Mouse (Mus musculus): ENCODE data around the gene Mast3. TPM values are rescaled to one million over a fixed set of nuclear protein-coding genes. Genes with fewer than 3 reads are reported as not detected.

The Mast3 gene
- polyA plus RNA-seq, 1 experiment, result 45.2 TPM

DNA sequence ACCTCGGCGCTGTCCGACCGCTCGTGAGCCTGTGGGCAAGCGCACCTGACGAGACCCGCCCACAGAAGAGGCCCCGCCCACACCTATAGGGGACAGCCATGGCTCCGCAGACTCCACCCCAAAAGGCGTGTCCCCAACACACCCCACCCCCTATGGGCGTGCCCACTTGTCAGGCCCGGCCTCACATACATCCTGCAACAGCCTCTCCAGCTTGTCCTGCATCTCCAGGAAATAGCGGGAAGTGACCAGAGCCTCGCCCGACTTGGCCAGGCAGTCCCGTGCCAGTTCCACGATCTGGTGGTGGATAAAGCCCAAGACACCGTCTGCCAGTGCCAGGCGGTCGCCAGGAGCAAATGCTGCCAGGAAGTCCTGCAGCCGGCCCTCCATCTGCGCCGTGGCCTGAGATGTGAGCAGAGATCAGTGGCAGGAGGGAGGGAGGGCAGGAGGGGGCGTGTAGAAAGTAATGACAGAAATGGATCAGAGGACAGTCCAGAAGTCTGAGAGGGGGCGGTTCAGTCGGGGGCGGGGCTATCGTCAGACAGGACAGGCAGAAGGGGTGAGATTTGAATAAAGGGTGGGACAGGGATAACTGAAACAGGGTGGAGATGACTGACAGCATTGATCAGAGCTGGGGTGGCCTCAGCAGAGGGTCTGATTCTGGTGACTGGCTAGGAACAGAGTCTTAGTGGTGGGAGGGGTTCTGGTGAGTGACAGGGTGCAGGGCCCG is 16.8 kb downstream of the Mast3 start:
- DNase-seq (ENCODE audit: low read depth), result peak; percentile 55
- TF ChIP-seq POLR2A (IDR thresholded peaks at IDR 0.05; ENCODE audit: borderline replicate concordance, extremely low read depth, insufficient read depth, insufficient read length, poor library complexity, severe bottlenecking) (no peak), CTCF (IDR thresholded peaks at IDR 0.05; ENCODE audit: borderline replicate concordance, extremely low read depth, insufficient read depth, insufficient read length) (no peak)

DNA sequence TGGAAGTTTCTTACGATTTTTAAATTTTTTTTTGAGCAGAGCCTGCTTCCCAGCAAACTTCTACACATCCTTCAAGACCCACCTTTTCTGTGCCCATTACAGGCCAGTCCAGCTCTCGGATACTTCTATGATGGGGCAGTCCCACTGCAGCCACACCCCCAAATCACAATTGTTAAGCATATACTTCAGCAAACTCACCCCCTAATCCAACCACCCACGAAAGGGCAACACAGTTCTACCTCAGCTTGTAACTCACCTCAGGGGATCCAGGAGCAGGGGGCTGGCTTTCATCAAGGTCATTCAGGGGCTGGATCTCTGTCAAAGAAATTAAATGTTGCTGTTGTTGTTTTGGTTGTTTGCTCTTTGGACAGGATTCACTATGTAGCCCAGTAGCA is 17.8 kb downstream of the Mast3 start:
- no peak for DNase-seq (ENCODE audit: low read depth)
- no peak for TF ChIP-seq POLR2A (IDR thresholded peaks at IDR 0.05; ENCODE audit: borderline replicate concordance, extremely low read depth, insufficient read depth, insufficient read length, poor library complexity, severe bottlenecking)
- no peak for TF ChIP-seq CTCF (IDR thresholded peaks at IDR 0.05; ENCODE audit: borderline replicate concordance, extremely low read depth, insufficient read depth, insufficient read length)

DNA sequence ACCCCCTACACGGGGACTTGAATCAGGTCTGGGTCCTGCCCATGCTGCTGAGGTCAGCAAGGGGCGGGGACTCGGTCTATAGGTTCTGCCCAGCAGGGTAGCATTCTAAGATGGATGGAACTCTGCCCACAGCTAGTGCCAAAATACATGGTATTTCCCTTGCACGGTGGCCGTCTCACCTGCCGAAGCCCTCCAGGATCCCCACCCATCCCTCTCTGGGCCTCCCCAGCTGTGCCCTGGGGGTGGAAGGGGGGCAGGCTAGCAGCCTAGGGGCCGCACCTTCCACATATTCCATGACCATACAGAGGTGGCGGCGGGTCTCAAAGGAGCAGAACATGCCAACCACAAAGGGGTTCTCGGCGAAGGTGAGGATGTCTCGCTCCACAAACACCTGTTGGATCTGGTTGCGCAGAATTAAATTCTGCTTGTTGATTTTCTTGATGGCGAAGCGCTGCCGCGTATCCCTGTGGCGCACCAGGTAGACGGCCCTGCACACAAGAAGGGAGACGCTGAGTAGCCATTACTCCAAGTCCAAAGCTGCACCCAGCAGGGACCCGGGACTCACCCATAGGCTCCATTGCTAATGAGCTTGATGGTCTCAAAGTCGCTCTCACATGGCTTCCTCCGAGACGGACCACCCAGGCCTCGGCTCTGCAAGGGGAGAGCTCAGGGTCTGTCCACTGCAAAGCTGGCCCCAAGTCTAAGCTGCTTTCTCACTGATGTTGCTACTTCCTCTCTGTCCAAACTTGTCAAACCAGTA is 18.4 kb downstream of the Mast3 start:
- TF ChIP-seq POLR2A (IDR thresholded peaks at IDR 0.05; ENCODE audit: borderline replicate concordance, extremely low read depth, insufficient read depth, insufficient read length, poor library complexity, severe bottlenecking) (no peak), CTCF (IDR thresholded peaks at IDR 0.05; ENCODE audit: borderline replicate concordance, extremely low read depth, insufficient read depth, insufficient read length) (no peak)
- DNase-seq (ENCODE audit: low read depth), result no peak

DNA sequence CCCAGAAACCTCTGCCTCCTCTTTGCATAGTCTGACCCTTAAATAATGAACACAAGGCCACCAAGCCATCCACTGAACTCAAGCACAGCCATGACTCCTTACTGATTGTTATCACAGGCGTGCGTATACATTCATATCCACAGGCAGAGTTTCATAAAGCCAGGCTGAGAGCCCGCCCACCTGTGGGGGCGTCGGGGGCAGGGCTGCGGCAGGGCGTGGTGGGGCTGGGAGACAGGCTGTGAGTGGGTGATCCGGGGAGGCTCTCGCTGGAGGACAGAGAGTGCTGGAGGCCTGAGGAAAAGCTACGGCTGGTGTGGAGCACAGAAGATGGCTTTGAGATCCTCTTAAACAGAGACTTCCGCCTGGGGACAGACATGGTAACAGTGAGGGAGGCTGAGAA is 24.8 kb downstream of the Mast3 start:
- no peak for DNase-seq (ENCODE audit: low read depth)
- TF ChIP-seq POLR2A (IDR thresholded peaks at IDR 0.05; ENCODE audit: borderline replicate concordance, extremely low read depth, insufficient read depth, insufficient read length, poor library complexity, severe bottlenecking), result no peak
- no peak for TF ChIP-seq CTCF (IDR thresholded peaks at IDR 0.05; ENCODE audit: borderline replicate concordance, extremely low read depth, insufficient read depth, insufficient read length)

DNA sequence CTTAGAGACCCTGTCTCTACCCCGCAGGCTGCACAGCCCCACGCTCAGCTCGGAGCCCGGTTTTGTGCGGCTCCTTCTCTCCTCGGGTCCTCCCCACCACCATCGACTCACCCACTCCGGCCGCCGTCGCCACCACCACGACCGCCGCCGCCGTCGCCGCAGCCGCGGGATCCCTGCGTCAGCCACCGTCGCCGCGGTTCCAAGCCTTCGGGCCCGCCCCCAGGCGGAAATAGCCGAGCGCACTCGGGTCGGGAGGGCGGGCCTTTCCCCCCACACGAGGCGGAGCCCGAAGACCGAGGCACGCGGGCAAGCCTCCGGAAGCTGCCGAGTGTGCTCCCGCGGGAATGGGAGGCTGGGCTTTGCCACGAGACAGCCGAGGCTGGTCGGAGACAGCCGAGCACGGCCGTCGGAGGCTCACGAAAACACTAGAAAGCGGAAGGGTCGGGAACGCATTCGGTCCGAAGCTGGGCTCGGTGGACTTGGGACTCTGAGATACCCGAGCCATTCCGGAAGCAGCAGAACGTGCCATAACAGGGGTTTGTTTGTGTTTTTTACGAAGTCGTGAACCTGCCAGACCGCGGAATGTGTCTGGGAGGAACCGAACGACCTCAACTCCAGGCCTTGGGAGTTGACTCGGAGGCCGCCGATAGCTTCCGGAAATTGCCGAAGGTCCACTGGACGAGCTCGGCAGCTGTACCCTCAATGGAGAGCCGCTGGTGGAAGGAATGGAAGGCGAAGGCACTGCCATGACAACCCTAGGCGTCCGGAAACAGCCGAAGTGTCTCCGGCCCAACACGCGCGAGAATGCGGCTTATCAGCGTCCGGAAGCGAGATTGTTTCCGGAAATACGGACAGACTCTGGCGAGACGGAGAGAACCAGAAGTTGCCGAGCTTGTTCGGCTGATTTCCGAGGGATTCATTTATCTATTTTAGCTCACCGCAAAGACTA is 28.1 kb downstream of the Mast3 start, which contains the start of gene Pik3r2:
TSS of gene Pik3r2 (minus strand) at position 218 of the 949 bp plus-strand sequence.
- TF ChIP-seq CTCF (IDR thresholded peaks at IDR 0.05; ENCODE audit: borderline replicate concordance, extremely low read depth, insufficient read depth, insufficient read length), result peak; percentile 7; the same call in 1 of the 2 replicates
- peak; percentile 96 for TF ChIP-seq POLR2A (IDR thresholded peaks at IDR 0.05; ENCODE audit: borderline replicate concordance, extremely low read depth, insufficient read depth, insufficient read length, poor library complexity, severe bottlenecking)
- DNase-seq (ENCODE audit: low read depth), result peak; percentile 99

DNA sequence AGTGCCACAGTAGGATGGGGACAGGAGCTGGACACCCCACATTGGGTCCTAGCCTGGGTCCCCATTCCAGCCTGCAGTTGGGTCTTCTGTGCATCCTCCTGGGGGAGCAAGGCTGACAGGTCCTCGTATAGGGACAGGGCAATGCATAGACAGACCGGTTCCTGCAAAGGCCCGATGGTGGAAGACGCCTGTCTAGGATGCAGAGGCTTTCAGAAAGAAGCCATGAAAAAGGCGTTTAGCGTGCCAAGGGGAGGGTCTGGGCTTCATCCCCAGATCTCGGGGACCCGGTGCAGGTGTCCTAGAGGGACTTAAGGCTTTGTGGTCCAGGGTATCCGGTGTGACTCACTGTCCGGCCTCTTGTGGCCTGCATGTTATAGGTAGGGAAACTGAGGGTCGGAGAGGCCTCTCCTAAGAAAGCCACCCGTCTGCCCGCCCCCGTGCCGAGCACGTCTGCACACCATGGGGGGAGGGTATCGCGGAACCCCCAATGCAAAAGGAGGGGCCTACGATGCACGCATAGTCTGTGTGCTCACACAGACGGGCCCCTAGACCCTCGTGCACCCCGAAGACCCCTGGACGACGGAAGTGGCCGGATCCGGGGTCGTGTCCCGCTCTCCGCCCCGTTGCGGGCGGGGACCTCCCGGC is 28.9 kb downstream of the Mast3 start:
- TF ChIP-seq POLR2A (IDR thresholded peaks at IDR 0.05; ENCODE audit: borderline replicate concordance, extremely low read depth, insufficient read depth, insufficient read length, poor library complexity, severe bottlenecking) (no peak), CTCF (IDR thresholded peaks at IDR 0.05; ENCODE audit: borderline replicate concordance, extremely low read depth, insufficient read depth, insufficient read length) (no peak)
- peak; percentile 51 for DNase-seq (ENCODE audit: low read depth)

DNA sequence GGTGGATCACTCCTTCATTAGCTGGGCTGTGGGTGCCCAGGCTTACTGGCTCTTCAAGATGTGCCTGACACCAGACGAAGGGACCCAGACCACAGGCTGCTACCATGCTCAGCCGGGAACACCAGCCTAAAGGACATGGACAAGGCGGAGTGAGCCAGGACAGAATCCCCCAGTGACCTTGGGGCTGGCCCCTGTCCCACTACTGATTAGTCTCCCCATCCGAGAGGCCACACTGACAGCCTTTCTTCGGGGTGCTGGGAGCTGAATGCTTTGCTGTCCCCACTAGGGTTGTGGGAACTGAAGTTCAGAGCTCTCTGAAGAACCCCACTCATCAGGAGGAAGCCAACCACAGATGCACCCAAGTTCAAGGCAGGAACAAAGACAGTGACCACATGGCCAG is 29.6 kb downstream of the Mast3 start:
- no peak for DNase-seq (ENCODE audit: low read depth)
- no peak for TF ChIP-seq CTCF (IDR thresholded peaks at IDR 0.05; ENCODE audit: borderline replicate concordance, extremely low read depth, insufficient read depth, insufficient read length)
- TF ChIP-seq POLR2A (IDR thresholded peaks at IDR 0.05; ENCODE audit: borderline replicate concordance, extremely low read depth, insufficient read depth, insufficient read length, poor library complexity, severe bottlenecking), result no peak

DNA sequence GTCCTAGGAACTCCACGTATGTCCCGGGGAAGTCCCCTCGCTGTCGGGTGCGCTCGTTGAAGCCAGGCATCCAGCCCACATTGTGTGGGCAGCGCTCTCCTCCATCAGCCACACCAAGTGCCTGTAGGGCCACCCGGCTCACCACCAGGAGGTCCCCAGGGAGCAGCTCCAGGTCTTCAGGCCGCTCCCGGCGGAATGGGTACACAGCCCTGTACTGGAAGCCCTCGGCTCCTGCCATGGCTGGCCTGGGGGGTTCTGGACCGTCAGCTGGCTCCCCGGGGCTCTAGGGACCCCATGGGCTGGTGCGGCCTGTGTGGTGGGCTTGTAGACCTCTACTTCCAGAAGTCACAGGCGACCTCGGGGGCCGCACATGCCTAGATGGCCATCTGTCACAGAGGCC is 30.1 kb downstream of the Mast3 start:
- no peak for DNase-seq (ENCODE audit: low read depth)
- TF ChIP-seq POLR2A (IDR thresholded peaks at IDR 0.05; ENCODE audit: borderline replicate concordance, extremely low read depth, insufficient read depth, insufficient read length, poor library complexity, severe bottlenecking) (no peak), CTCF (IDR thresholded peaks at IDR 0.05; ENCODE audit: borderline replicate concordance, extremely low read depth, insufficient read depth, insufficient read length) (no peak)

DNA sequence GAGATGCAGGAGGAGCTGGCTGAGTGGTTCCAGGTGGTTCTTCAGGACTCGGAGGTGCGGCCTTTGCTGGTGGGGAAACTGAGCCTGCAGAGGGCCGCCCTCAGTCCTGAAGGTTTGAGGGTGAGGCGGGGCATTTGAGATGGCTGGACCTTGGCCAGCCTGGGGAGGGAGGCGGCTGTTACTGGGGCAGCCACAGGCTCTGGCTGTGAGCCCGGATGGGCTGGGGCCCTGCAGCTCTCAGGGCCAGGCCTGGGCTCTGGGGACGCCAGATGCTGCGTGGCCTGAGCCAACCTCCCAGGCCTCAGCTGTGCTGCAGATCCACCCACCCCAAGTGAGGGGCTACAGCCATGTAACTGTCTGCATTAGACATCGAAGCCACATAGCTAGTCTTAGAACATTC is 31.0 kb downstream of the Mast3 start:
- no peak for TF ChIP-seq POLR2A (IDR thresholded peaks at IDR 0.05; ENCODE audit: borderline replicate concordance, extremely low read depth, insufficient read depth, insufficient read length, poor library complexity, severe bottlenecking)
- no peak for TF ChIP-seq CTCF (IDR thresholded peaks at IDR 0.05; ENCODE audit: borderline replicate concordance, extremely low read depth, insufficient read depth, insufficient read length)
- DNase-seq (ENCODE audit: low read depth), result peak; percentile 92

DNA sequence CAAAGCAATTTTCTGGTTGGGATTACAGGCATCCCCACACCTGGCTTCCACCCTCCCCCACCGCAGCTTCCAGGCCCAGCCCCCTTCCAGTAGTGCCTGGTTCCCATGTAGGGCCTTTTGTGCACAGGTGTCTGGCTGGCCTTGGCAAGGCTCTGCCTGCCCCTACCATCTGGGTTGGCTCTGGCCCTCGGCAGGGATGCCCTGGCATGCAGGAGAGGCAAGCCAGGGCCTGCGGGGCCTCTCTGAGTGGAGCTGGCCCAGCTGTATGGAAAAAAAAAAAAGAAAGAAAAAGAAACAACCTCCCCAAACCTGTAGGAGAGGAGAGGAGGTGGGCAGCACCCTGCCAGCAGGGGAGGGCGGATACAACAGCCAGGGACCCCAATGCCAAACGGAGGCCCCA is 31.4 kb downstream of the Mast3 start:
- TF ChIP-seq CTCF (IDR thresholded peaks at IDR 0.05; ENCODE audit: borderline replicate concordance, extremely low read depth, insufficient read depth, insufficient read length), result no peak
- no peak for TF ChIP-seq POLR2A (IDR thresholded peaks at IDR 0.05; ENCODE audit: borderline replicate concordance, extremely low read depth, insufficient read depth, insufficient read length, poor library complexity, severe bottlenecking)
- DNase-seq (ENCODE audit: low read depth), result peak; percentile 73
